Mouse (Mus musculus): ENCODE measurements at regions not wholly inside any gene's neighbourhood (a gene's known extent, or its start where the extent isn't known, plus 50 kb on each side); places are given as distances from the start of the nearest gene placed in this dataset.

DNA sequence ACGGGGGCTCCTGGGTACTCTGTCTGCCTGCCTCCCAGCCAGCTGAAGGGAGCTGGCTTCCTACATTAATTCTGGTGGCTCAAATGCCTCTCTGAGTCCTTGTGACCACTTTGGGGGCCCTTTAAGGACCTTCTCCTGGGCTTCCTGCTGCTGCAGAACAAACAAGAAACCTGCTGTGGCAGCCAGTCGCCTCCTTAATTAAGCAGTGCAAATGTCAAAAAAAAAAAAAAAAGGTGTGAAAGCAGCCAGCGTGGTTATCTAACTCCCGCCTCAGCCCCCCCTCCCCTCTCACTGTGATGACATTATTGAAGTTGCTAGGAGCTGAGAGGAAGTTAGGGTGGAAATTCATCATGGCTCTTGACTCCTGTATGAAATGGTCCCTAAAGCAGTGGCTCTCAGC lies 189.3 kb downstream of the Vrk1 start:
- Histone ChIP-seq H3K4me3 (no peak overlapping the region), H3K4me1 (replicated peaks) (no peaks in the 10 kb centered on the region), H3K27me3 (no peaks in the 10 kb centered on the region; the same call in 1 of the 2 replicates), H3K36me3 (no peaks in the 10 kb centered on the region), H3K9me3 (replicated peaks) (no peaks in the 10 kb centered on the region), H3K9ac (no peak overlapping the region), H3K4me2 (no peak overlapping the region), H3K27ac (no peak overlapping the region)
- WGBS: 14% methylated on average over 4 of the region's 4 CpGs
- no peak for ATAC-seq (replicated peaks; ENCODE audit: insufficient number of reproducible peaks, insufficient read depth, low FRiP score, low read depth)

GRCm38 (mm10) chr12:106203526-106203925 lies 193.5 kb downstream of the Vrk1 start:
- 87% methylated on average over 8 of the region's 8 CpGs for WGBS
- Histone ChIP-seq H3K27me3 (no peaks in the 10 kb centered on the region), H3K9ac (no peak overlapping the region), H3K4me3 (no peak overlapping the region), H3K4me1 (replicated peaks) (no peaks in the 10 kb centered on the region), H3K27ac (no peak overlapping the region), H3K36me3 (no peaks in the 10 kb centered on the region), H3K4me2 (no peak overlapping the region), H3K9me3 (replicated peaks) (no peaks in the 10 kb centered on the region)
- no peak for ATAC-seq (replicated peaks; ENCODE audit: insufficient number of reproducible peaks, insufficient read depth, low FRiP score, low read depth)

DNA sequence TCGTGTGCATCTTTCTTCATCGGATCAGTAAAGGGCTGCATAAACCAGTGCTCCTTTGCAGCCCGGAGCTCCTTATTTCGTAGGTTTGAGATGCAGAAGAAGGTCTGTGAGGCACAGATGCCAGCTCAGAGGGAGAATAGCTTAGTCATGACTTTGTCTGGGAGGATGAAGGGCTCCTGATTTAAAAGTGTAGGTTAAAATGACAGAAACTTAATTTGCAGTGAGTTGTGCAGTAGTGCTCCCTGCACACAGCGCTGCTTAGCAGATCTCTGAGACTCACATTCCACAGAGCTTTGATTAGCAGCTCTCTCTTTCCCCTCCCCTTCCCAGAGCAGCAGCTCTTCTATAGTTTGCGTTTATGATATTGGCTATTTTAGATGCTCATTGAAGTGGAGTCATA lies 200.9 kb downstream of the Vrk1 start:
- no peak overlapping the region for H3K9ac ChIP-seq
- H3K4me1 ChIP-seq (replicated peaks): no peaks in the 10 kb centered on the region
- no peak overlapping the region for H3K4me3 ChIP-seq
- H3K4me2 ChIP-seq: no peak overlapping the region
- H3K27ac ChIP-seq: no peak overlapping the region
- H3K27me3 ChIP-seq: no peaks in the 10 kb centered on the region
- H3K9me3 ChIP-seq (replicated peaks): no peaks in the 10 kb centered on the region
- no peak for ATAC-seq (replicated peaks; ENCODE audit: insufficient number of reproducible peaks, insufficient read depth, low FRiP score, low read depth)
- WGBS: 71% methylated on average over 6 of the region's 6 CpGs
- no peaks in the 10 kb centered on the region for H3K36me3 ChIP-seq

GRCm38 (mm10) chr12:106211488-106211887 lies 201.5 kb downstream of the Vrk1 start:
- ATAC-seq (replicated peaks; ENCODE audit: insufficient number of reproducible peaks, insufficient read depth, low FRiP score, low read depth): no peak
- H3K4me1 ChIP-seq (replicated peaks): no peaks in the 10 kb centered on the region
- H3K9ac ChIP-seq: no peak overlapping the region
- WGBS: 84% methylated on average over 8 of the region's 8 CpGs
- no peak overlapping the region for H3K27ac ChIP-seq
- H3K36me3 ChIP-seq: no peaks in the 10 kb centered on the region
- H3K4me3 ChIP-seq: no peak overlapping the region
- no peak overlapping the region for H3K4me2 ChIP-seq
- H3K27me3 ChIP-seq: no peaks in the 10 kb centered on the region
- H3K9me3 ChIP-seq (replicated peaks): no peaks in the 10 kb centered on the region

DNA sequence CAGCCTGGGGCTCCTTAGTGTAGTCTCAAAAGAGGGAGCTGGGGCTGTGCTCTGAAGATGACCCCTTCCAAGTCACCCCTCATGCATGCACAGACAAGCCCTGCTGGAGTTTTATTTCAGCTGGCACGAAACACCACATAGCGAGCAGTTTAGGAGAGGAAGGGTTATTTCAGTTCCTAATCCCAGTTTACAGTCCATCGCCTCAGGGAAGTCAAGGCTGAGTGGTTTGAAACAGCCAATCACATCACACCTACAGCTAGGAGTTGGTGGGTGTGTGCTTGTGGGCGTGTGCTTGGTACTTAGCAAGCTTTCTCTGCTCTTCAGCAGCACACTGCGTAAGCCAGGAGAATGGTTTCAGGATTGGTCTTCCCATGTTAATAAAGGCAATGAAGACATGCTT lies 202.4 kb downstream of the Vrk1 start:
- Histone ChIP-seq H3K4me2 (no peak overlapping the region), H3K4me1 (replicated peaks) (no peaks in the 10 kb centered on the region), H3K36me3 (no peaks in the 10 kb centered on the region), H3K27me3 (no peaks in the 10 kb centered on the region), H3K4me3 (no peak overlapping the region), H3K9me3 (replicated peaks) (no peaks in the 10 kb centered on the region), H3K9ac (no peak overlapping the region), H3K27ac (no peak overlapping the region)
- 66% methylated on average over 5 of the region's 5 CpGs for WGBS
- no peak for ATAC-seq (replicated peaks; ENCODE audit: insufficient number of reproducible peaks, insufficient read depth, low FRiP score, low read depth)

GRCm38 (mm10) chr12:106220071-106220470 lies 210.0 kb downstream of the Vrk1 start:
- Histone ChIP-seq H3K4me3 (no peak overlapping the region), H3K27ac (no peak overlapping the region), H3K4me2 (no peak overlapping the region), H3K4me1 (replicated peaks) (no peaks in the 10 kb centered on the region), H3K9me3 (replicated peaks) (no peaks in the 10 kb centered on the region), H3K27me3 (no peaks in the 10 kb centered on the region), H3K9ac (no peak overlapping the region), H3K36me3 (no peaks in the 10 kb centered on the region)
- no peak for ATAC-seq (replicated peaks; ENCODE audit: insufficient number of reproducible peaks, insufficient read depth, low FRiP score, low read depth)
- WGBS: 25% methylated on average over 3 of the region's 3 CpGs

DNA sequence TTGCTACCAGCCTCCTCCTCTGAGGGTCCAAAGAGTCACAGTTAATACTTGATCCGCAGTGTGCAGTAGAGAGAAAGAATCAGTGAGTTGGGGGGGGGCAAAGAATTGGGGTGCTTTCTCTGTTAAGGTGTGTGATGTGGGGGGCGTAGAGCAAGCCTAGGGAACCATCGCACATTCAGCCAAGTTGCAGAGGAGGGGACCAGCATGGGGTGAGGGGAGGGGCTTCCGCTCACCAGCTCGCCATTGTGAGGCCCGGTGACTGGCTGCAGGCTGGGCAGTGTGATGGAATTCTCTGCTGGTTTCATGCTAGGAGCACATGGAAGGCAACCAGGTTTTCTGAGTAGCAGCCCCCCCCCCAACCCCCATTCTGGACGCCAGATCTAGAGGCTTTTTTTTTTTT lies 216.2 kb downstream of the Vrk1 start:
- ATAC-seq (replicated peaks; ENCODE audit: insufficient number of reproducible peaks, insufficient read depth, low FRiP score, low read depth): no peak
- Histone ChIP-seq H3K27me3 (no peaks in the 10 kb centered on the region), H3K9me3 (replicated peaks) (no peaks in the 10 kb centered on the region), H3K36me3 (no peaks in the 10 kb centered on the region), H3K4me3 (no peak overlapping the region), H3K27ac (no peak overlapping the region), H3K4me1 (replicated peaks) (no peaks in the 10 kb centered on the region), H3K9ac (no peak overlapping the region), H3K4me2 (no peak overlapping the region)
- 43% methylated on average over 7 of the region's 7 CpGs for WGBS

- Histone ChIP-seq H3K4me3 (no peak overlapping the region), H3K27me3 (no peaks in the 10 kb centered on the region), H3K9ac (no peak overlapping the region), H3K36me3 (no peaks in the 10 kb centered on the region), H3K27ac (no peak overlapping the region), H3K9me3 (replicated peaks) (no peaks in the 10 kb centered on the region), H3K4me1 (replicated peaks) (no peaks in the 10 kb centered on the region), H3K4me2 (peak overlapping the region; percentile 24; the same call in 1 of the 2 replicates)
- 27% methylated on average over 25 of the region's 25 CpGs for WGBS
- no peak for ATAC-seq (replicated peaks; ENCODE audit: insufficient number of reproducible peaks, insufficient read depth, low FRiP score, low read depth)
Observed at GRCm38 (mm10) chr12:106226776-106227562, 216.9 kb downstream of the Vrk1 start.

- H3K4me3 ChIP-seq: no peak overlapping the region
- WGBS: 30% methylated on average over 8 of the region's 8 CpGs
- H3K9me3 ChIP-seq (replicated peaks): no peaks in the 10 kb centered on the region
- ATAC-seq (replicated peaks; ENCODE audit: insufficient number of reproducible peaks, insufficient read depth, low FRiP score, low read depth): no peak
- H3K36me3 ChIP-seq: no peaks in the 10 kb centered on the region
- H3K27me3 ChIP-seq: no peaks in the 10 kb centered on the region
- H3K4me2 ChIP-seq: peak overlapping the region; percentile 24; the same call in 1 of the 2 replicates
- no peak overlapping the region for H3K27ac ChIP-seq
- no peak overlapping the region for H3K9ac ChIP-seq
- no peaks in the 10 kb centered on the region for H3K4me1 ChIP-seq (replicated peaks)
Observed at GRCm38 (mm10) chr12:106227563-106227840, 217.5 kb downstream of the Vrk1 start.

DNA sequence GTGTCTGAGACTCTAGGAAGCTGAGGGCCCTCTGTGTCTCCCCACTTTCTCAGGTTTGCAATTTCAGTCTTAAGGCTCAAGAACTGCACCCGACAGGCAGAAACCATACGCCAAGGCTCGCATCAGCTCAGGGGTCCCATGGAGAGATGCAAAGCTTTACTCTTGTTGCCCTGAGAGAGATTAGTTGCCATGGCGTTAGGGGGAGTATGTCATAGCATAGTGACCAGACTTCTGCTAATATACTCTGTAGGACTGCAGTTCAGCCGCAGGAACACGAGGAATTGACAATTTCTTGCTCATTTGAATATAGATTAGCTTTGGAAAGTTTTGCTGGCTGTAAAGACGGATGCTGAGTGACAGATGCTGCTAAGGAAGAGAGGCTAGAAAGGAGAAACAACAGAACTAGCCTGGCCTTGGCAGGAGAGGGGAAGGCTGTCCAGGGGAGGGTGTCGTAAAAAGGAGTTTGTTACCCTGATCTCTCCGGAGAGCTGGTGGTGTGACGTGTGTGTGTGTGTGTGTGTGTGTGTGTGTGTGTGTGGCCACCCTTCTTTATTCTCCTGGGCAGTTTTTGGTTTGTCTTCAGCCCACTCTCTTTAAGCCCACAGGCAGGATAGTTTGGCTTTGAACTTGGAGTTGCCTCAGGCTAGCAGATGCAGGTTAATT lies 235.3 kb downstream of the Vrk1 start:
- Histone ChIP-seq H3K27ac (no peak overlapping the region), H3K27me3 (no peaks in the 10 kb centered on the region), H3K4me2 (no peak overlapping the region), H3K4me3 (no peak overlapping the region), H3K4me1 (replicated peaks) (no peaks in the 10 kb centered on the region), H3K9ac (no peak overlapping the region), H3K36me3 (no peaks in the 10 kb centered on the region), H3K9me3 (replicated peaks) (no peaks in the 10 kb centered on the region)
- no peak for ATAC-seq (replicated peaks; ENCODE audit: insufficient number of reproducible peaks, insufficient read depth, low FRiP score, low read depth)
- WGBS: 70% methylated on average over 10 of the region's 10 CpGs

DNA sequence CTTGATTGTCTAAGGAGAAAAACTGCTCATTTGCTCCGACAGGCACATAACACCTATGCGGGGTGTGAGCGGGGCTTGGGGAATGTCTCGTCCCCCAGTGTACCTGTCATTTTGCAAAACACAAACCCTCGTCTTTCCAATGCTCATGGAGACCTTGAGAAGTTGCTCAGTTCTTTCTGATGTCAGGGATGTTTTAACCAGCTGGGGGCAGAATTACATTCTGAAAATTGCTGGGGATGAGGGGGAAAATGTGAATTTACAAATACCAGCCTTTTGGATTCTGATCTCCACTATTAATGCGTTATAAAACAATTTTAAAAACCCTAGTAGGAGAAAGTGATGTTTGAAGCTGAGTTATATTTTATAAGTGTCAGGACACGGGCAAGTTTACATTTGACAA lies 263.6 kb downstream of the Vrk1 start:
- no peak for ATAC-seq (replicated peaks; ENCODE audit: insufficient number of reproducible peaks, insufficient read depth, low FRiP score, low read depth)
- no peak overlapping the region for H3K9ac ChIP-seq
- no peaks in the 10 kb centered on the region for H3K27me3 ChIP-seq
- 75% methylated on average over 7 of the region's 7 CpGs for WGBS
- no peaks in the 10 kb centered on the region for H3K36me3 ChIP-seq
- H3K4me2 ChIP-seq: no peak overlapping the region
- no peaks in the 10 kb centered on the region for H3K9me3 ChIP-seq (replicated peaks)
- no peak overlapping the region for H3K27ac ChIP-seq
- no peak overlapping the region for H3K4me3 ChIP-seq
- no peaks in the 10 kb centered on the region for H3K4me1 ChIP-seq (replicated peaks)

DNA sequence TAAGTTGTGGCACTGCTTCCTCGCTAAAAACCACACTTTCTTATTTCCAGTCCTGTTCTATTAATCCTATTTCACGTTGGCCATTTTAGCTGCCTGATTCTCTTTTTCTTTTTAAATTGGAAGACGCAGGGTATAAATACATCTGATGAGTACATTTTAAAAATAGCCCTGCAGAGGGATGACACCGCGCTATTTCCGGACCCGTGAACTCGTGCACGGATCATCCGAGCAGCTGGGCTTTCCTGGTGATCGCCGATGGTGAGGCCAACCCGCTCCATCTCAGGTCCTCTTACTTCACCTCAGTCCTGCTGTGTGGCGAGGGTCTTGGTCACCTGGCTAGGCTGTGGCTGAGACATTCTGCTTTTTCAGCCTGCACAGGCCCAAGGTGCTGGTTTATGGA lies 267.9 kb downstream of the Vrk1 start:
- Histone ChIP-seq H3K36me3 (no peaks in the 10 kb centered on the region), H3K4me3 (no peak overlapping the region)
- ATAC-seq (replicated peaks; ENCODE audit: insufficient number of reproducible peaks, insufficient read depth, low FRiP score, low read depth): no peak

More for the DNA sequence above, 267.9 kb downstream of the Vrk1 start:
- H3K27ac ChIP-seq: no peak overlapping the region
- no peaks in the 10 kb centered on the region for H3K27me3 ChIP-seq
- H3K9me3 ChIP-seq (replicated peaks): no peaks in the 10 kb centered on the region
- 56% methylated on average over 14 of the region's 14 CpGs for WGBS
- no peak overlapping the region for H3K9ac ChIP-seq
- H3K4me2 ChIP-seq: no peak overlapping the region
- no peaks in the 10 kb centered on the region for H3K4me1 ChIP-seq (replicated peaks)
